Mouse (Mus musculus) left cerebral cortex, postnatal 10 days (tissue): ENCODE measurements around the gene Mast4. TPM values are rescaled to one million over a fixed set of nuclear protein-coding genes. Genes with fewer than 3 reads are reported as not detected.

Experiments used
- DNase-seq, 2 experiments: peaks; one replicate each; pipeline ENCODE4 v3.0.0; 2021 to 2022; ENCODE audit warnings: low spot score in 2 of 2, mixed read lengths in 1 of 2; ENCODE audit errors: extremely low spot score in 1 of 2
- intact Hi-C: fragments of 180-260 bp; cut with DNase I; formaldehyde crosslinking; loops from one replicate; pipeline ENCODE4 v1.15.1; 2025
- total RNA-seq, 2 experiments: library from RNA; stranded (reverse); gene quantifications; 2 replicates each; pipeline ENCODE4 v1.2.3; 2021

Mast4 gene
- total RNA-seq, 2 experiments from 2014 or later = 32.6 to 35.0 TPM

GRCm38 (mm10) chr13:103043011-103043410, 291.3 kb downstream of the Mast4 start:
- intact Hi-C loops = no loop called here
- DNase-seq = no peak

GRCm38 (mm10) chr13:103037466-103037865, 296.8 kb downstream of the Mast4 start:
- no peak for DNase-seq
- intact Hi-C loops = no loop called here

DNA sequence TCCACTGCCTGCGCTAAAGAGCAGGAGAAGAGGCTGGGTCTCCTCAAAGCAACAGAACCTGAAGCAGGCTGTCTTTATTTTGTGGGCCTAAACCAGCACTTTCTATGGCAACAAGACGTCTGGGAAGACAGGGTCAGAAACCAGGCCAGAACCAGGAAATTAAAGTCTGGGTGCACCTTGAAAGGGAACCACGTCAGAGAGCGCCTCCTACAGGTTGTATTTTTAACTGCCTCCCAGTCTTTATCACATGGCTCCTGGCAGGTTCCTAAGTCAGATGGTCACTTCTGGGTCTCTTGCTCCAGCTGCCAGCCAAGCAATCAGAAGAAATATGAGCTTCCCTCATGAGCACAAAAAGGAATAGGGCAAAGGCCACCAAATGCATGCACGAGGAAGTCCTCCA, 304.9 kb downstream of the Mast4 start:
- no peak for DNase-seq
- intact Hi-C loops = no loop called here

DNA sequence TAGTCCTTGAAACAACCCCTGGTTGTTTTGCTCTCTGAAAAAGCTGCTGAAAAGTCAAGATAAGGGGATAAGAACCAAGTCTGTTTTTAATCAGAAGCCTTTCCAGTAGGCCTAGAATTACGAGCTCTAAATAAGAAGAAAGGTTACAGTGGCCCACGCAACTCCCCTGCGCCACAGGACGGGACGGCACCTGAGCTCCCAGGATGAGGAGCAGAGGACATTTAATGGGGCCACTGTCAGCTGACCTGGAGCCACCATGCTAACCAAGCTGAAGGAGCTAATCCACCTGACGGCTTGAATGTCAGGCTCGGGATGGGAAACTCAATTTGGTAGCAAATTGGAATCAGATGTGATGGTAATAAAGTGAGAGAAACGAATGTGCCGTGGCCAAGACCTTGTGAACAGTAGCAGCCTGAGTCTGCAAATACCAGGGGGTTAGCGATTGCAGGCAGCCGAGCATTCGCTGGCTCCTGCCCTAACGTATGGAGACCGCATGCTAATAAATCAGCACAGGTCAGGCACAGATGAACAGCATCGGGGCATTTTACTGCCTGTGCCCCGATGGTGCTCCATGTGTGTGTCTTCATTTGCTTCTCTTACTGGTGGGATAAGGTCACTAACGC, 306.7 kb downstream of the Mast4 start:
- DNase-seq = no peak
- intact Hi-C loops = no loop called here

DNA sequence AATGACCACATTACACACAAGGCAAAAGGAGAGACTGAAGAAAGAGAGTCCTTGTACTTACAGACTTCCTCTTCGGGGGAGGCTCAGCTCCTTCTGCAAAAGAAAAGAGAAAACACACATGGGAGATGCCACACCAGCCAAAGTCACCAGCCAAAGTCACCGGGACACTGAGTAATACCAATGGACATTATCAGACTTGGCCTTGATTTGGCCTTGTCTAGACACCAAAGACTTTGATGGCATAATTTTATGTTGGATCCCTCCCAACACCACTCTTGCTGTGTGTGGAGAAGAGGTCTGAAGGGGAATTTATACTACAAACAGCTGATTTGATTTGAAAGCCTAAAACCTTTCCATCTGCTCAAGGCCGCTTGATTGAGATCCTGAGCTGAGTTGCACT, 308.8 kb downstream of the Mast4 start:
- intact Hi-C loops = no loop called here
- no peak for DNase-seq

DNA sequence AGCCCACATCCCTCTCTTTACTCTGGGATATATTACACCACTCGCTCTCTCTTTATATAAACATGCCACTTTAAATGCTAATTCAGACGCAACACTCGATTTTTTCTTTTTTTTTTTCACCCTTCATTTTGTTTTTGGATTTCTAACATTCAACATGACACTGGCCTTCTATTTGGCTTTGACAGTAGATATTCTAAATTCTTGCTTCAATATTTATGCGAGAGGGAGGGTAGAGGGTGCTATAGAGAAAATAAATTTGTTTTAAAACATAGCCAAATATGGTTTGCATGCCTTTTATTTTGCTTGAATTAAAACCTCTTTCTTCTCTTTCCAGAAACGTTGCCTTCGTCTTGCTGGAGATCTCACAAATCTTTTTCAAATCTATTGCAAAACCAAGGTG, 315.8 kb downstream of the Mast4 start:
- intact Hi-C loops = no loop called here
- no peak for DNase-seq

- intact Hi-C loops = no loop called here
- DNase-seq = no peak
These were observed 316.6 kb downstream of the Mast4 start for GRCm38 (mm10) chr13:103017661-103018060.

DNA sequence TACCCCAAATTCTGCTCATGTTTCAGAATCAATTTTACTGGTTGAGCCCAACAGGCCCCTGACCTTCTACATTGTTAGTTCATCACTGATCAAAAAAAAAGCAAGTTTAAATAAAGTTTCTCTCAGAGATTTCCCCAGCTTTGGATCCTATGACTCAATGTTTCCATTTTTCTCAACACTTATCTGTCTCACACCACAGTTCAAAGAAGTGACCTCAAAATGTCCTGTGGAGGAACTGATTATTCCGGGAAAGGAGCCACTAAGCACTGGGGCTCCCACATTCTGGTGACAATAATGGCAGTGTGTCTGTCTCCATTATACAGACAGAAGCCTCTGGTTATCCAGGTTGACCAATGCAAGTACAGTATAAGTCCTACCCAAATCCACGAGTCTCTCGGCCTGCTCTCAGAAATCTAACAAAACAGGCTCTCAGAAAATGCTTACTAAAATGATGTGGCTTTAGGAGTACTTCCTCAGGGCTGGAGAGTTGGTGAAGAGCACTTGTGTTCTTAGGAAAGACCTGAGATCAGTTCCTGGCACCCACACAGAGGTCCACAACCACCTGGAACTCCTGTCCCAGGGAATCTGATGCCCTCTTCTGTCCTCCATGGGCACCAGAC, 319.1 kb downstream of the Mast4 start:
- no peak for DNase-seq
- intact Hi-C loops = no loop called here

- intact Hi-C loops = no loop called here
- no peak for DNase-seq
These were observed 319.7 kb downstream of the Mast4 start for GRCm38 (mm10) chr13:103014631-103015030.

GRCm38 (mm10) chr13:103014222-103014621, 320.1 kb downstream of the Mast4 start:
- intact Hi-C loops = no loop called here
- DNase-seq = no peak

DNA sequence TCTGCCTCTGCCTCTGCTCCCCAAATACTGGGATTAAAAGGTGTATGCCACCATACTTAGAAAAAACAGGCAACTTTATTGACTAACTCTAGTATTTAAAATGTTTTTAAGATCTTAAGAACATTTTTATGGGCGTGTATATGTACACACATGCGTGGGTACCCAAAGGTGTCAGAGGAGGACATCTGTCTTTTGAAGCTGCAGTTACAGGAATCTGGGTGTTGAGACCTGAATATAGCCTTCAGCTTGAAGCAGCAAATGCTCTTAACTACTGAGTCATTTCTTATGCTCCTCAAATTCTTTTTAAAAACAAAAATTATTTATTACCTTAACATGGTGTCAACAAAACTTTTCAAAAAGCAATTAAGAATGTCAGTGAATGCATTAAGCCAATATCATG, 329.1 kb downstream of the Mast4 start:
- intact Hi-C loops = no loop called here
- DNase-seq = no peak

DNA sequence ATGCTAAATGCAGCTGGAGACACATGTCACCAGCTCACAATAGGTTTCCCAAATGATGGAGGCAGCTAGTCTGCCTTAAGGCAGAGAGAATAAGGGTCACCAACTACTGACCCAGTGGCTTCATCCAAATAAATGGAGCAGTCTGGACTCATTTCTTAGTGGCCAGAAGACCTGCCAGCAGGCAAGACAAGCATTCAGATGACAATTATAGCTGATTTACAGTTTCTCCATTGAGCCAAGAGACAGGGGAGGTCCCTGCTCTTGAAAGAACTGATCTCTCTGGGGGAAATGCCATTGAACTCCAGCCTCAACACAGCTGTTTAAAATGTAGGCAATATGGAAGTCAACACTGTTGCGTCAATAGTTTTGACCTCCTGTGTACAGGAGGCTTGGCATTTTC, 332.5 kb downstream of the Mast4 start:
- intact Hi-C loops = no loop called here
- no peak for DNase-seq

GRCm38 (mm10) chr13:103000891-103001290, 333.4 kb downstream of the Mast4 start:
- no peak for DNase-seq
- intact Hi-C loops = no loop called here

DNA sequence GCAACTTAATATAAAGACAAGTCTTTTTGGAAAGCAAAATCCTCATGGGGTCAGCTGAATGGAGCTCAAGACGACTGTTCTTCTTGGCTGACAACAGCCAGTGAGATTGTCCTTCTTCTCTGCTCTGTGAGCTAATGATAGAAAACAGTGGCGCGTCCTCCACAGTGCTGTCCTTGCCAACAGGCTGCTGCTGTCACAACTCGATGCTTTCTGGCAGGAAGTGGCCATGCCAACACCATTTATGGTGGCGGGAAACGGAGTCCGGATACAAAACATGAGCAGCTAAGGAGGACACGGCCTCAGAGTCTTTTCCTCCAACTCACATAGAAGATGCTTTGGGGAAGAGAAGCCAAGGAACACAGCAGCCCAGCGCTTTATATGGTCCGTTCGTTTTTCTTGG, 340.2 kb downstream of the Mast4 start:
- intact Hi-C loops = no loop called here
- peak in 1 of 2 experiments; percentile 25 for DNase-seq

DNA sequence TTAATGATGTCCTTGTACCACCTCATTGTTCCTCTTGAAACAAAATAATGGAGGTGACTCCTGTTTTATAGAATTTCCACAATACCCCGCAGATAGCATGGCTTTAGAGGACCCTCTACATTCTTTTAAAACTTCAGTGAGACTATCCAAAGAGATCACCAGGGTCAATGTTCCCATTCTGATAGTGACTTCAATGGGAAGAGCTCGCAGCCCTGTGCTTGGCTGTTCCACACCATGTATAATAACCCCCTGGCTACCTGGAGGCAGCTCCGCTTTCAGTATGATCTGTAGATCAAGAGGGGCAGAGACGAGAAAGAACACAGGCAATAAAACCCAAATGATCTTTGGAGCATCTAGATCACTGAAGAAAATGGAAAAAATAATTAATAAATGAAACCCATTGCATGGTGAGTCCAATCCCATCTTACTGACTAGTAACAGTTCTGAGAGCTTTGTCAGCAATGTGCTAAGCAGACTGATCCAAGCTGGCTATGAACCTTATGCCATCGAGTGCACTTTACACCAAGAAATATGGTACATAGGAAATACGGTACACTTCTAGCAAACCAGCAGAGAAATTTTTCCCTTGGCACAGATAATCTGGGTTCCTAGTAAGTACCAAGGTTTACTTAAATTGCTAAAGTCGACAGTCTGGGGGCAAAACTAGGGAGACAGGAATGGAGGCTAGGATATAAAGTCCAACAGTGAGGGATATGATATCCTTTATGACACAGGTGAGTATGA, 341.4 kb downstream of the Mast4 start:
- DNase-seq = no peak
- intact Hi-C loops = no loop called here

DNA sequence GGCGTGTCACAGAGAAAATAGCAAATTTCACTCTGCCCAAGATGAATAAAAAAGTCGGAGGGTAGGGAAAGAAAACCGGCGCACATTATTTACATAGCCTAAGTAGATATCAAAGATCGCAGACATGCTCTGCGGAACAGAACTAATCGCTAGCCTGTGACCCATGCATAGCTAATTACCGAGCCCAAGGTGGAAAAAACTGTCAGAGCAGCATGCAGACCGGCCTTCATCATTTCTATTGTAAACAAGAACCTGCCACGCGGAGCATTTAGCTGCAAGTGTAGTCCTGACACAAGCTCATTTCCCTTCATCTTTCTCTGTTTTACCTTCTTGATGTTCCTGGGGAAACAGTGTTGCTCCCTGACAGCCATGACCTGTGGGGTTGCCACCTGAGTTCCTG, 342.4 kb downstream of the Mast4 start:
- intact Hi-C loops = no loop called here
- DNase-seq = no peak

DNA sequence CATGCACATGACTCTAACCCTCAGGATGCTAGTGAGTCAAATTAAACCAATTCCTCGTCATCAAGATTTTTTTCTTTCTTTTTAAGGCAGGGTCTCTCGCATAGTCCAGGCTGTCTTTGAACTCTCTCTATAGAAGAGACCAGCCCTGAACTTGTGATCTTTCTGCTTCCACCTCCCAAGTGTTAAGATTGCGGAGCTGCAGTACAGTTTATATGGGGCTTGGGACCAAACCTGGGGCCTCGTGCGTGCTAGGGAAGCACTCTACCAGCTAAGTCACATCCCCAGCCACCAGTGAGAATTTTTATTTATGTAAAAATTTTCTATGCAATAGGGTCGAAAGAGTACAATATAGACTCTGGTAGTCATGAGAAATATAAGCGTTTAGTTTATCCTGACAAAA, 343.1 kb downstream of the Mast4 start:
- DNase-seq = no peak
- intact Hi-C loops = no loop called here

- intact Hi-C loops = no loop called here
- no peak for DNase-seq
These were observed 344.2 kb downstream of the Mast4 start for GRCm38 (mm10) chr13:102990085-102990484.

DNA sequence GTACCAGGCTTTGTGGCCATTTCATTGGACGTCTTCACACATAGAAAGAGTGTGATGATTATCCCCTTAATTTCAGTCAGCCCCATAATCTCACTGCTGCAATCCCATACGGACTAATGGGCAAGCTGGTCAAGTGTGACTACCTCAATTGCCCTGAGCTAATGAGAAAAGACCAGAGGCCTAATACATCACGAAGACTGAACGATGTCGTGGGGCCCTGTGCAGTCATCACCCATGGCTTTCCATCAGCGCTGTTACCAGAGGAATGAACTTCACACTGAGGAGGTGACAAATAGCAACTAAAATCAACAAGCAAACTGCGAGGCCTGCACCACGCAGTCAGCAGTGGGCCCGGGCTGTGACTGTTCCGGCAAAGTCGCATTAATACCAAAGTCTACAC, 344.7 kb downstream of the Mast4 start:
- no peak for DNase-seq
- intact Hi-C loops = loop anchor here (5.0 kb wide), 1 partner anchor 123 kb away; no protein-coding TSS in a partner anchor

GRCm38 (mm10) chr13:102988976-102989375, 345.3 kb downstream of the Mast4 start:
- intact Hi-C loops = loop anchor here (5.0 kb wide), 1 partner anchor 123 kb away; no protein-coding TSS in a partner anchor
- DNase-seq = no peak
